Mouse (Mus musculus) frontal cortex, adult (tissue): ENCODE measurements at regions not wholly inside any gene's neighbourhood (a gene's known extent, or its start where the extent isn't known, plus 50 kb on each side); places are given as distances from the start of the nearest gene placed in this dataset.
"Not testable (repeated sequence)": the region's sequence is repeated elsewhere in the genome, so short reads cannot be mapped to it uniquely, and the experiment has no call there.

Experiments used
- ATAC-seq: cut with Nextera tagmentation; 2 replicates; pipeline ENCODE4 v1.9.2; 2017; ENCODE audit warnings: mild to moderate bottlenecking, moderate library complexity, mixed read lengths; ENCODE audit not compliant: low TSS enrichment

- peak; percentile 67; the same call in 1 of the 2 replicates for ATAC-seq
Observed at GRCm38 (mm10) chrX:104931153-104931706, 74.2 kb upstream of the Magee2 start.

- ATAC-seq = no peak
Observed at GRCm38 (mm10) chrX:104951587-104951986, 94.5 kb upstream of the Magee2 start.

- not testable (repeated sequence) for ATAC-seq
Observed at GRCm38 (mm10) chrX:104952809-104953208, 95.7 kb upstream of the Magee2 start.

GRCm38 (mm10) chrX:104953391-104953790, 96.3 kb upstream of the Magee2 start:
- not testable (repeated sequence) for ATAC-seq

- ATAC-seq = no peak
Observed at GRCm38 (mm10) chrX:104978432-104978831, 101.1 kb upstream of the Pbdc1 start.

- no peak for ATAC-seq
Observed at GRCm38 (mm10) chrX:105003260-105003659, 76.3 kb upstream of the Pbdc1 start.

- no peak for ATAC-seq
Observed at GRCm38 (mm10) chrX:105006445-105006844, 73.1 kb upstream of the Pbdc1 start.
